Mouse (Mus musculus) lung, postnatal 36 days (tissue): Measurements from ENCODE around the gene Epp13.
"Not testable (repeated sequence)": the region's sequence is repeated elsewhere in the genome, so short reads cannot be mapped to it uniquely, and the experiment has no call there.

Source experiments
- DNase-seq: peaks from one replicate; pipeline ENCODE4 v3.0.0; 2022; ENCODE audit warnings: mixed read lengths

The Epp13 gene

GRCm38 (mm10) chr7:6252410-6252809 lies at the start of gene Epp13:
Gene Epp13 (plus strand): TSS chr7:6252710.
- DNase-seq = no peak

- DNase-seq = no peak
These were observed 48.3 kb upstream of the Epp13 start for GRCm38 (mm10) chr7:6204200-6204599.

GRCm38 (mm10) chr7:6213144-6213543 lies 39.4 kb upstream of the Epp13 start:
- DNase-seq = peak; percentile 54

- DNase-seq = not testable (repeated sequence)
These were observed 37.8 kb upstream of the Epp13 start for GRCm38 (mm10) chr7:6214691-6215090.

- DNase-seq = no peak
These were observed 32.4 kb upstream of the Epp13 start for GRCm38 (mm10) chr7:6220147-6220546.

DNA sequence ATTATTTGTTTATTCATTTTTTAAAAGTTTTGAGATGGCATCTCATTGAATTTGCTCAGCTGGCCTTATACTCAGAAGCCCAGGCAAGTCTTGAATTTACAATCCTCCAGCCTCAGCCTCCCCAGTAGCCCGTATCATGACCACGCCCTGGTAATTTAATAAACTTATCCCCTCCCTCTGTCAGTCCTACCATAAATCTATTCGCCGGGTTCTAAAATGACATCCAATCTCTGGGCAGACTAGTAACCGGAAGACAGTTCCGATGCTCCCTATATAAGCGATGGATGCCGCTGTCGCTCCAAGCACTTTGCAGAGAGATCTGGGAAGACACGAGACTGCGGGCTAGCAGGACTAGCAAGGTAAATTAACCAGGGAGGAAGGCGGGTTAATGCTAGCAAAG lies 30.5 kb upstream of the Epp13 start, which contains the start of gene Zscan5b:
TSS of gene Zscan5b (plus strand) at position 301 of the 400 bp plus-strand sequence.
- no peak for DNase-seq

DNA sequence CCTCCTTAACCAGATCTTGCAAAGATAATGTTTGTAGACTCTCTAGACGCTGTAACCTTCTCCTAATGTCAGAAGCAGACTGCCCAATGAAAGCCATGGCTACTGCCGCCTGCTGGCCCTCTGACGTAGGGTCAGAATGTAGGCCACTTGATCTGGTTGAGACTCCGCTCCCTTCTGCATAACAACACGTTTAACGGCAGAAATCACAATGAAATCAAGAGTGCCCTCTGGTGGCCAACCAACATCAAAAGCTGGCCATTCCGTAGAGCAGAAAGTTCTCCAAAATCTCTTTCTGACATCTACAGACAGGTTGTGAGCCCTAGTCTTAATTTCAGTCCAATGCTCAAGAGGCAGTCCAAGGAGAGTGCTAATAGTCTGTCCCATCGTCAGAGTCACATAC lies 24.0 kb upstream of the Epp13 start:
- DNase-seq = peak; percentile 15

DNA sequence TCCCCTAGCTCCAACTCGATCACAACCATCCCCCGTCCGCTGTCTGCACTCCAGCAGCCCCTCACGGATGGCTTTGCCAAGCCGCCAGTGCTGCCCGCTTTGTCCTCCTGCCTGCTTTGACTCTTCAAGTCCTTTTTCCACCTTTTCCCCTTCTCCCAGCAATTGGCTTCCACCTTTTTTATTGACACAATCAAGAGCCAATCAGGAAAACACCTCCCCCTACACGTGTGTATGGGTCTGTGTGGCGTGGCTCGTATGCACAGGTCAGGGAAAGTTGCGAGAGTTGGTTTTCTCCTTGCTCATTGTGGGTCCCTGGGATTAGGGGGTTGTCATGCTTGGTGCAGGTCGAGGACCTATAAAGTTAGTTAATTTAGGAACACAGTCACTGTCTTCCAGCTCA lies 12.7 kb upstream of the Epp13 start:
- peak; percentile 44 for DNase-seq

GRCm38 (mm10) chr7:6240841-6241425 lies 11.6 kb upstream of the Epp13 start:
- peak; percentile 62 for DNase-seq

- DNase-seq = no peak
These were observed 7.9 kb upstream of the Epp13 start for GRCm38 (mm10) chr7:6244361-6245292.

DNA sequence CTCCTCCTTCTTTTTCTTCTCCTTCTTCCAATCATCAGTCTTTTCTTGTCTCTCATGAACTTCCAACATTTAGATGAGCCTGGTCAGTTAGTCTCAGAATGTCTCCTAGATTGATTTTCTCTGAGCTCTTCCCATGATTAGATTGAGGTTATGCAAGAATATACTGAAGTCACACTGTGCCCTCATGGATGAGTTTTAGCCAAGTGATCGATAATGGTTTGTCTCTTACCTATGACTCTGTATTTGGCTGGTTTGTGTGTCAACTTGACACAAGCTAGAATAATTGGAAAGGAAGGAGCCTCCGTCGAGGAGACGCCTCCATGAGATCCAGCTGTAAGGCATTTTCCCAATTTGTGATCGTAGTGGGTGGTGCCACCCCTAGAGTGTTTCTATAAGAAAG lies 1.9 kb downstream of the Epp13 start:
- DNase-seq = no peak

- no peak for DNase-seq
These were observed 4.9 kb downstream of the Epp13 start for GRCm38 (mm10) chr7:6257386-6257785.

- no peak for DNase-seq
These were observed 6.0 kb downstream of the Epp13 start for GRCm38 (mm10) chr7:6258232-6259220.

GRCm38 (mm10) chr7:6260004-6260403 lies 7.5 kb downstream of the Epp13 start:
- not testable (repeated sequence) for DNase-seq

GRCm38 (mm10) chr7:6262120-6262519 lies 9.6 kb downstream of the Epp13 start:
- no peak for DNase-seq

DNA sequence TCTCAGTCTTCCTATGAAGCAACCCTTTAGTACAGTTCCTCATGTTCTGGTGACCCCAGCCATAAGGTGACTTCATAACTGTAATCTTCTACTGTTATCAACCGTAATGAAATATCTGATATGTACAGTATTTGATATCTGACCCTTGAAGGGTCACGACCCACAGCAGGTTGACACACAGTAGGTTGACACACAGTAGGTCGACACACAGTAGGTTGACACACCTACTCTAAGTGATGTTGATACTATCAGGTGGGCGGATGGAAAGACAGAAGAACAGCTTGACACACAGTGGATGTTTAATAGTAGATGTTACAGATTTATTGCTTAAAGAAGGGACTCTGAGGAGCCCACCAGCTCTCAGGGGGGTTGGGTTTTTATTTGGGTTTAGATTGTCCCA lies 10.5 kb downstream of the Epp13 start:
- no peak for DNase-seq

DNA sequence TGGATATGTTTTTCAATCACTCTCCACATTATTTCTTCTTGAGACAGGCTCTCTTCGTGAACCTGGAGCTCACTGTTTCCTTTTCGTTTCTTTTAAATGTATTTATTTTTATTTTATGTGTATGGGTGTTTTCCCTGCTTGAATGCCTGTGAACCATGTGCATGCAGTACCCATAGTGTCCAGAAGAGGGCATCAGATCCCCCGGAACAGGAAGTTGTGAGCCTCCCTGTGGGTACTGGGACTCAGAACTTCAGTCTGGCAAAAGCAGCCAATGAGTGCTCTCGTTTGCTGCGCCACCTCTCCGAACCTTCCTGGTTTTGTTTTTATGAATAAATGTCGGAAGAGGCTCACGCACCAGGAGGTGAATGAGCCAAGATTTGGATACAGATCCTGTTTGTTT lies 13.2 kb downstream of the Epp13 start:
- DNase-seq = peak; percentile 46

DNA sequence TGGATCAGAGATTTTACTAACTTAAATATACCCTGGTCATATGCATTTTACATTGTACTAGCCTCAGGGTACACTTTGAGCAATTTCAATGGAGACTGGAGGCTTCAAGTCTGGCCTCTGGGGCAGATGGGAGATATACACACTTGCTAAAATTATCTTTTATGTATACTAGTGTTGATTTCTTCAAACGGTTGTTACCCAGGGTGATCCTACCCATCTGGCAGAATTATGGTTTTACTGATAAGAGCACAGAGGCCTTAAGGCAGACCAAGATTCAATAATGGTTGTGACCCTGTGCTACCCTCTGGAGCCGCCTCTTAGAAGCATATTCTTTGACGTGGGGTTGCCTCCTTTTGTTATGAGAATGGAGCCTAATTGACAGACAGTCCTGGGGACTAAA lies 25.4 kb downstream of the Epp13 start:
- DNase-seq = no peak

- DNase-seq = peak; percentile 92
These were observed 30.2 kb downstream of the Epp13 start for GRCm38 (mm10) chr7:6282749-6283148.

DNA sequence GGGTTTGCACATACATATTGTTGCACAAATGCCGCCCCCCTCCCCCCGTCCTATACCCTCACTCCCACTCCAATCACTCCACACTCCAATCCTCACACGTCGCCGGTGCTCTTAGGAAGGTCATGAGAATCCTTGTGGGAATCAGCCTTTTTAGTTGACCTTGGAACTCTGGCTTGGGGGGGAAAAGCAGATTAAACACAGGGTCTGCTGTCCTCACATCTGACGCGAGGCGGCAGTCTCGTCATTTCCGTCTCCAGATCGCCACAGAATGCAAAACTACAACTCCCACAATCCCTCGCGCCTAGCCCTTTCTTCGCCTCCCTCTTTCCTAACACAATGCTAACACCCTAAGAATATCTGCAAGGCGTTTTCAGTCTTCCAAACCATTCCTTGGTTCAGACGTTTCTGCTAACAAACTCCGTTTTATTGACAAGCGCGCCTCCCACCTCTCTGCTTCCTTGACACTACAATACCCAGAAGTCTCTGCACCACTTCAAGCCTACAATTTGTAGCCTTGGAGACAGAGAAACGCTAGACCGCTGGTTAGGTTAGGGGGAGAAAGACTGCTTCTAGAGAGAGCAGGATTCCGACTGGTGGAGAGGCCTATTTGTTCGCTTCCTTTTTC lies 31.1 kb downstream of the Epp13 start:
- peak; percentile 91 for DNase-seq

- DNase-seq = peak; percentile 7
These were observed 32.0 kb downstream of the Epp13 start for GRCm38 (mm10) chr7:6284442-6285012.

- DNase-seq = no peak
These were observed 32.9 kb downstream of the Epp13 start for GRCm38 (mm10) chr7:6285366-6285765.
